ENCODE assay signal across 9 mouse cellular contexts in the genomic region with DNA sequence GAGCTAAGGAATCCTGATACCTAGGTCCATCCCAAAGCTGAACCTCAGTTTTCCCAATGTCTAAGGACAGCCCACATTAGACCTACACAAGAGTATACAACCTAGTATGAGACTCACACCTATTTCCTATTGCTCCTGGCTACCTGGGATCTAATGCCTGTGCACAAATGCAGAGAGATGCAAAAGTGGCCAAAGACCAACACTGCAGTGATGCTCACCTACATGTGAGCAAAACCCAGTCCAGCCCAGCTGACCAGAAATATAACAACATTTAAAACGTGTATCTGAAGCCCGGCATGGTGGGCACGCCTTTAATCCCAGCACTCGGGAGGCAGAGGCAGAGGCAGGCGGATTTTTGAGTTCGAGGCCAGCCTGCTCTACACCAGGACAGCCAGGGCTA. TPM values are rescaled to one million over a fixed set of nuclear protein-coding genes. Genes with fewer than 3 reads are reported as not detected.
DNase-seq lines count a peak whose midpoint lies in the region; ATAC-seq and TF ChIP-seq lines count a peak whose summit lies in the region.
"Had no signal": no experiment of that assay in that cellular context is flagged by ENCODE, and none has a peak within 500 bp of the region (broad histone marks: within the 10 kb centered on the region; RNA-seq: fewer than 3 reads in every experiment).

No protein-coding gene starts in this region.

- H3K4me1 ChIP-seq in lung, embryonic 14.5 days (ENCODE audit: insufficient read depth) = 0 out of 2 replicates have a peak, but pooled peaks cover 3% of the 10 kb centered on the region
- H3K4me1 ChIP-seq in forebrain, embryonic 11.5 days (replicated peaks; ENCODE audit: control insufficient read depth, insufficient read depth, low read length) = peaks cover 2% of the 10 kb centered on the region; the same call in 1 of the 2 replicates
- peaks cover 15% of the 10 kb centered on the region for H3K4me1 ChIP-seq in limb, embryonic 15.5 days

- peak; percentile 35 for DNase-seq in lung, embryonic 14.5 days
- no peak for DNase-seq in lung, postnatal 14 days
- no peak for DNase-seq in forebrain, embryonic 11.5 days (ENCODE audit: low spot score)
- peak; percentile 24 for DNase-seq in splenic B cell, adult 2 months (ENCODE audit: low read depth, low spot score)
- DNase-seq in spleen, postnatal 4 days (ENCODE audit: low spot score in 2 of 2) = no peak
- DNase-seq in kidney, postnatal 14 days = no peak

- H3K4me2 ChIP-seq in lung, embryonic 14.5 days = peak overlapping the region; percentile 59
- H3K4me2 ChIP-seq in forebrain, embryonic 11.5 days (ENCODE audit: low read depth, low read length, severe bottlenecking) = peak overlapping the region; percentile 11; the same call in 1 of the 2 replicates
- H3K4me2 ChIP-seq in limb, embryonic 15.5 days = no peak overlapping the region

- TF ChIP-seq CTCF in lung, embryonic 14.5 days (IDR thresholded peaks at IDR 0.05; ENCODE audit: low read depth) = no peak

- H3K36me3 ChIP-seq in lung, embryonic 14.5 days (ENCODE audit: insufficient read depth) = no peaks in the 10 kb centered on the region
- H3K36me3 ChIP-seq in forebrain, embryonic 11.5 days (ENCODE audit: control insufficient read depth, insufficient read depth, low read length) = no peaks in the 10 kb centered on the region
- no peaks in the 10 kb centered on the region for H3K36me3 ChIP-seq in limb, embryonic 15.5 days
- H3K36me3 ChIP-seq in splenic B cell, adult 2 months (ENCODE audit: control insufficient read depth, insufficient read depth, low read length, poor library complexity, severe bottlenecking) = no peaks in the 10 kb centered on the region

- no peaks in the 10 kb centered on the region for H3K9me3 ChIP-seq in lung, embryonic 14.5 days (ENCODE audit: low read depth, low read length)
- H3K9me3 ChIP-seq in forebrain, embryonic 11.5 days (ENCODE audit: control insufficient read depth, low read length) = no peaks in the 10 kb centered on the region
- H3K9me3 ChIP-seq in limb, embryonic 15.5 days = no peaks in the 10 kb centered on the region
- H3K9me3 ChIP-seq: megakaryocyte, embryonic 14.5 days had no signal

- H3K27ac ChIP-seq in lung, embryonic 14.5 days (ENCODE audit: low read depth) = no peak overlapping the region
- H3K27ac ChIP-seq in forebrain, embryonic 11.5 days (ENCODE audit: low read depth, low read length) = no peak overlapping the region
- H3K27ac ChIP-seq in limb, embryonic 15.5 days = no peak overlapping the region

- H3K4me3 ChIP-seq in lung, embryonic 14.5 days (ENCODE audit: low read depth, low read length) = peak overlapping the region; percentile 69
- peak overlapping the region; percentile 67; the same call in 1 of the 2 replicates for H3K4me3 ChIP-seq in forebrain, embryonic 11.5 days (ENCODE audit: low read depth, low read length)
- peak overlapping the region; percentile 69; the same call in 1 of the 2 replicates for H3K4me3 ChIP-seq in limb, embryonic 15.5 days

- H3K9ac ChIP-seq in lung, embryonic 14.5 days = no peak overlapping the region
- H3K9ac ChIP-seq in forebrain, embryonic 11.5 days (ENCODE audit: low read length) = no peak overlapping the region
- no peak overlapping the region for H3K9ac ChIP-seq in limb, embryonic 15.5 days

- no peaks in the 10 kb centered on the region for H3K27me3 ChIP-seq in lung, embryonic 14.5 days (ENCODE audit: insufficient read depth, low read length)
- H3K27me3 ChIP-seq in forebrain, embryonic 11.5 days (ENCODE audit: control insufficient read depth, insufficient read depth, low read length) = no peaks in the 10 kb centered on the region; the same call in 1 of the 2 replicates
- peaks cover 7% of the 10 kb centered on the region for H3K27me3 ChIP-seq in limb, embryonic 15.5 days
- H3K27me3 ChIP-seq in splenic B cell, adult 2 months (ENCODE audit: control insufficient read depth, insufficient read depth, low read length, poor library complexity, severe bottlenecking) = no peaks in the 10 kb centered on the region

- WGBS in lung, embryonic 14.5 days = 14% methylated on average over 6 of the region's 6 CpGs
- 13% methylated on average over 6 of the region's 6 CpGs for whole genome bisulfite sequencing in forebrain, embryonic 11.5 days
- WGBS in limb, embryonic 15.5 days = 16% methylated on average over 6 of the region's 6 CpGs

- ATAC-seq in lung, embryonic 14.5 days (ENCODE audit: insufficient read depth) = no peak
- ATAC-seq in forebrain, embryonic 11.5 days (replicated peaks; ENCODE audit: low FRiP score) = no peak
- no peak for ATAC-seq in limb, embryonic 15.5 days (ENCODE audit: insufficient number of reproducible peaks, low FRiP score, low TSS enrichment, low read depth)
- no peak for ATAC-seq in megakaryocyte progenitor cell, adult 5-6 weeks (replicated peaks; ENCODE audit: poor library complexity)

RNA-seq across cellular contexts. Expression of gene Zfp213, which starts 18.2 kb away (rescaled TPM):
- 21.8 and 24.7 TPM in 2 replicates for polyA plus RNA-seq in lung, embryonic 14.5 days (2014; fragmentation: Nextera tagmentation; extraction: Ambion mirVana)
- polyA plus RNA-seq in forebrain, embryonic 11.5 days (2014; fragmentation: Nextera tagmentation; extraction: Ambion mirVana) = 28.1 and 29.9 TPM in 2 replicates
- polyA plus RNA-seq in limb, embryonic 15.5 days (2015; fragmentation: Nextera tagmentation; extraction: Ambion mirVana) = 17.5 and 18.2 TPM in 2 replicates
- total RNA-seq in megakaryocyte progenitor cell, adult 5-6 weeks (2015) = 3.6 and 5.3 TPM in 2 replicates
- total RNA-seq in megakaryocyte progenitor cell, adult 5-6 weeks (2017) = 6.5 and 9.2 TPM in 2 replicates

RNA-seq across cellular contexts. Expression of gene Zfp13, which starts 53.4 kb away (rescaled TPM):
- 12.3 and 15.6 TPM in 2 replicates for polyA plus RNA-seq in lung, embryonic 14.5 days (2014; fragmentation: Nextera tagmentation; extraction: Ambion mirVana)
- polyA plus RNA-seq in forebrain, embryonic 11.5 days (2014; fragmentation: Nextera tagmentation; extraction: Ambion mirVana) = 19.2 and 20.5 TPM in 2 replicates
- polyA plus RNA-seq in limb, embryonic 15.5 days (2015; fragmentation: Nextera tagmentation; extraction: Ambion mirVana) = 12.4 and 12.9 TPM in 2 replicates
- total RNA-seq in megakaryocyte progenitor cell, adult 5-6 weeks (2015) = 0.37 TPM in 1 of 2 replicates, not detected in the other
- 0.92 and 1.3 TPM in 2 replicates for total RNA-seq in megakaryocyte progenitor cell, adult 5-6 weeks (2017)

RNA-seq across cellular contexts. Expression of gene Zscan10, which starts 54.8 kb away (rescaled TPM):
- polyA plus RNA-seq in lung, embryonic 14.5 days (2014; fragmentation: Nextera tagmentation; extraction: Ambion mirVana) = 0.53 and 0.74 TPM in 2 replicates
- 0.16 and 0.27 TPM in 2 replicates for polyA plus RNA-seq in forebrain, embryonic 11.5 days (2014; fragmentation: Nextera tagmentation; extraction: Ambion mirVana)
- polyA plus RNA-seq in limb, embryonic 15.5 days (2015; fragmentation: Nextera tagmentation; extraction: Ambion mirVana) = 0.16 and 0.18 TPM in 2 replicates
- not detected in 2 replicates for total RNA-seq in megakaryocyte progenitor cell, adult 5-6 weeks (2015)
- not detected in 2 replicates for total RNA-seq in megakaryocyte progenitor cell, adult 5-6 weeks (2017)

Comparison
In these comparisons a context has a peak if more than half of its experiments do, and no peak if none do; other contexts are left out.
1. DNase-seq: peak in lung, embryonic 14.5 days (single experiment) and splenic B cell, adult 2 months (single experiment); none in lung, postnatal 14 days (single experiment), forebrain, embryonic 11.5 days (single experiment), spleen, postnatal 4 days (0 of 2) and kidney, postnatal 14 days (single experiment).
2. Peak in every context shown above with its lines, with median percentiles within 50 percentile points of each other: H3K4me3 ChIP-seq.